Mouse (Mus musculus): ENCODE data around the gene Klhl26. TPM values are rescaled to one million over a fixed set of nuclear protein-coding genes. Genes with fewer than 3 reads are reported as not detected.

Klhl26 gene
- polyA plus RNA-seq, 1 experiment from 2014 or later, result 9.3 TPM

DNA sequence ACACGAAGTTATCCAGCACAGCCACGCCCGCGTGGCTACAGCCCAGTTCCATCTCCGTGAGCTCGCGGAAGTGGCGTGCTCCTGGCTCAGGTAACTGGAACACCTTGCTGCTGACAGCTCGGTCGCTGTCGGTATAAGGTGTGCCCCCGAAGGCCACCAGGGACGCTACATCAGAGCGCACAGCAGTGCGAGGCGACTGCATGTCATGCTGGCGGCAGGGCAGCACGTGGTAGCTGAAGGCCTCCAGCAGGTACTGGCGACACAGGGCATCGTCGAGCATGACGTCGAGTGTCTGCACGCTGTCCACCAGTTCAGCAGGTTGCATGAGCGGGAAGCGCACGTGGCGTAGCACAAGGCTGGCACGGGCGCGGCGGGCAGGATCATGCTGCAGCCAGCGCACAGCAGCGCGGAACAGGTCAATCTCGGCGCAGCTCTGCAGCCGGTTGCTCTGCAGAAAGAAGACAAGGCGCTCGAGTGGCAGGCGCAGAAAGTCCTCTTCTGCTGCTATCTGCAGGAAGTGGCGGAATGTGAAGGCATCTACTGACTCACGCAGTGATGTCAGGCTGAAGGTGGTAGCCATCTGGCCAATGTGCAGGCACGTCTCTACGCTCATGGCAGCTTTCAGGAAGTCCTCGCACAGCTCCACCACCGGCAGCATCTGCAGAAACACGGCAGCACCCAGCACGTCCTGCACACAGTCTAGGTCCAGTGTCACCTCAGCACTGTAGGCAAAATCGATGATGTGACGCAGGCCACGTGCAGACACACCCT lies 24.4 kb downstream of the Klhl26 start:
- Histone ChIP-seq H3K27me3 (replicated peaks; ENCODE audit: control insufficient read depth, insufficient read depth, low read length) (no peaks in the 10 kb centered on the region), H3K4me1 (replicated peaks; ENCODE audit: control insufficient read depth, insufficient read depth, low read length) (no peaks in the 10 kb centered on the region), H3K4me2 (replicated peaks; ENCODE audit: low read depth) (no peak overlapping the region), H3K4me3 (ENCODE audit: low read depth, low read length) (no peak overlapping the region), H3K9me3 (ENCODE audit: control insufficient read depth) (no peaks in the 10 kb centered on the region), H3K36me3 (ENCODE audit: control insufficient read depth, insufficient read depth) (peaks cover 24% of the 10 kb centered on the region), H3K27ac (ENCODE audit: low read depth, low read length) (no peak overlapping the region), H3K9ac (ENCODE audit: low read depth, low read length) (no peak overlapping the region)
- TF ChIP-seq CTCF (IDR thresholded peaks at IDR 0.05; ENCODE audit: low read depth), result peak; percentile 10; the same call in 1 of the 2 replicates
- WGBS, result 69% methylated on average over 52 of the region's 52 CpGs
- ATAC-seq, result peak; percentile 43; the same call in 1 of the 2 replicates

DNA sequence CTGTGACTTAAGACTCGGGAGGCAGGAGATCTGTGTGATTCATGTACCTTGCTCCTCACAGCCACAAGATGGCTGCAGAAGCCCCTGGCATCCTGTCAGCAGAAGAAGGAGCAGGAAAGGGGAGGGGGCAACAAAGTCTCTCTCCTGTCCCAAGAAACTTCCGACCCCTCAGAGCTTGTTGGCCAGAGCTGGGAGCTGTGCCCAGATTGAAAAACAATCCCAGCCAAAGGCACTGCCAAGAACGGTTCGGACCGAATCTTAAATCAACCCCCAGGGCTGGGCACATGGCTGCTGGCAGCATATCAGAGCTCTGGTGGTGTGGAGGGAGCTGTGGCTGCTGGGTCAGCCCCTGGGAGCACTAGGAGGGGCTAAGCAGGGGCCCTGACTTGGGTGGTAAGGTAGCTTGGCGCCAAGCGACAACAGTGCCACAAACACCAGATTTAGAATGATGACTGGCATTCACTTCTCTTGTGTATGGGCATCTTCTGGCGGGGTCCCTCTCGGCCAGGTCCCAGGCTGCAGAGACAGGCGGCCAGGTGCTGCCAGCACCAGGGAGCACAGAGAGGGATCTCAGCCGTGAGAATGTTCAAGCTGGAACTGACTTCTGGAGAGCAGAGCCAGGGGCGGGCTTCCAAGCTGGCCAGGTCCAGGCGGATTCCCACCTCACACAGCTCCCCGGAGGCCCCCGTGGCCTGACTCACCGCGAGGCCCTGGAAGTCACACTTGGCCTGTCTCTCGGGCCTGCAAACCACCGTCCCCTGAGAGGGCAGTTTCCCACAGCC lies 28.9 kb downstream of the Klhl26 start:
- no peak overlapping the region for H3K9ac ChIP-seq (ENCODE audit: low read depth, low read length)
- H3K9me3 ChIP-seq (ENCODE audit: control insufficient read depth), result no peaks in the 10 kb centered on the region
- no peaks in the 10 kb centered on the region for H3K27me3 ChIP-seq (replicated peaks; ENCODE audit: control insufficient read depth, insufficient read depth, low read length)
- H3K4me1 ChIP-seq (replicated peaks; ENCODE audit: control insufficient read depth, insufficient read depth, low read length), result no peaks in the 10 kb centered on the region
- H3K4me2 ChIP-seq (replicated peaks; ENCODE audit: low read depth), result no peak overlapping the region
- no peak overlapping the region for H3K4me3 ChIP-seq (ENCODE audit: low read depth, low read length)
- no peak overlapping the region; the same call in 1 of the 2 replicates for H3K27ac ChIP-seq (ENCODE audit: low read depth, low read length)
- no peak for ATAC-seq
- peak; percentile 38 for TF ChIP-seq CTCF (IDR thresholded peaks at IDR 0.05; ENCODE audit: low read depth)
- 67% methylated on average over 19 of the region's 19 CpGs for WGBS
- peaks cover 24% of the 10 kb centered on the region for H3K36me3 ChIP-seq (ENCODE audit: control insufficient read depth, insufficient read depth)

DNA sequence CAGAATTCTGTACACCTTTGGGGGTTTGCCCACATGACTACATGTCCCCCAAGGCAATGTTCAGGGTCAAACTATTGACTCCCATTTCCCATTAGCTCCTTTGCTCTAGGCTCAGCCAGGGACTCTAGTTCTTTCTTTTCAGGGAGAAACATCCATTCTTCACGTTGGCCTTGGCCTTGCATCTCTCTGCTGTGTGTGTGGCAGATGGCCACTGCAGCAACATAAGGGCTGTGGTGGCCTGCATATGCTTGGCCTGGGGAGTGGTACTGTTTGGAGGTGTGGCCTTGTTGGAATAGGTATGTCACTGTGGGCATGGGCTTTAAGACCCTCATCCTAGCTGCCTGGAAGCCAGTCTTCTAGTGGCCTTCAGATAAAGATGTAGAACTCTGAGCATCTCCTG lies 30.8 kb downstream of the Klhl26 start:
- no peak for TF ChIP-seq CTCF (IDR thresholded peaks at IDR 0.05; ENCODE audit: low read depth)
- Histone ChIP-seq H3K4me2 (replicated peaks; ENCODE audit: low read depth) (no peak overlapping the region), H3K4me3 (ENCODE audit: low read depth, low read length) (no peak overlapping the region), H3K27ac (ENCODE audit: low read depth, low read length) (no peak overlapping the region), H3K9ac (ENCODE audit: low read depth, low read length) (no peak overlapping the region), H3K36me3 (ENCODE audit: control insufficient read depth, insufficient read depth) (peaks cover 9% of the 10 kb centered on the region; the same call in 1 of the 2 replicates), H3K27me3 (replicated peaks; ENCODE audit: control insufficient read depth, insufficient read depth, low read length) (no peaks in the 10 kb centered on the region), H3K4me1 (replicated peaks; ENCODE audit: control insufficient read depth, insufficient read depth, low read length) (no peaks in the 10 kb centered on the region), H3K9me3 (ENCODE audit: control insufficient read depth) (no peaks in the 10 kb centered on the region)
- WGBS, result 61% methylated on average over 1 of the region's 1 CpGs
- ATAC-seq, result no peak

DNA sequence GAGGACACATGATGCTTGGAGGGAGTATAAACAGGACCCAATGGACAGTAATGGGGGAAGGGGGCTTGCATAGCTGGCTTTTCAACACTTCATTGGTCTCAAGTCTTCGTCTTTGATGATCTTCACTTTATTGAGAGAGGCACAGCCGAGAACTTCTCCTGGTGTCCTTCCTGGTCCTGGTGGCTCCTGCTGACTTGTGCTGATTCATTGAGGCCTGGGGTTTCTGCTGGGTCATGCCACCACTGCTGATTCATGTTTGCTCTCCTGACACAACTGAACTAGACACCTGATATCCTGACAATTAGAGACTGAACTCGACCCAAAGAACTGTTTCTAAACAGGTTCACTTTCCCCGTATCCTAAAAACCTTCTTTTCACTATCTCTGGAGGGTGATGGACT lies 33.4 kb downstream of the Klhl26 start:
- Histone ChIP-seq H3K9ac (ENCODE audit: low read depth, low read length) (no peak overlapping the region), H3K4me2 (replicated peaks; ENCODE audit: low read depth) (no peak overlapping the region), H3K4me3 (ENCODE audit: low read depth, low read length) (no peak overlapping the region), H3K36me3 (ENCODE audit: control insufficient read depth, insufficient read depth) (no peaks in the 10 kb centered on the region), H3K27me3 (replicated peaks; ENCODE audit: control insufficient read depth, insufficient read depth, low read length) (no peaks in the 10 kb centered on the region), H3K4me1 (replicated peaks; ENCODE audit: control insufficient read depth, insufficient read depth, low read length) (no peaks in the 10 kb centered on the region), H3K27ac (ENCODE audit: low read depth, low read length) (no peak overlapping the region), H3K9me3 (ENCODE audit: control insufficient read depth) (no peaks in the 10 kb centered on the region)
- no peak for TF ChIP-seq CTCF (IDR thresholded peaks at IDR 0.05; ENCODE audit: low read depth)
- 83% methylated on average over 4 of the region's 4 CpGs for WGBS
- no peak for ATAC-seq

DNA sequence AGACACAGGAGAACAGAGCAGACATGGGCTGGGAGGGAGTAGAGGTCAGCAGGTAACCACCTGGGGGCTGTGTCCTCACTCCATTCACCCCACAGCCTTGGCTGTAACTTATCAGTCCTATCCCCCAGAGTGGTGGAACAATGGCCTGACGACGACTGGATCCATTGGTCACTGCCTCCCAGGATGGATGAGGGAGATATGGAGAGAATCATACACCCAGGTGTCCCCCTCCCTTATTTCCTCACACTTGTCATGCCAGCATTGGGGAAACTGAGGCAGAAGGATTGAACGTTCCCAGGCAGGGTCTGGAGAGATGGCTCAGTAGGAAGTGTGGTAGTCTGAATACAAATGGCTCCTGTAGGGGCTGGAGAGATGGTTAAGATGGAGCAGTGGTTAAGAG lies 35.2 kb downstream of the Klhl26 start:
- Histone ChIP-seq H3K9ac (ENCODE audit: low read depth, low read length) (no peak overlapping the region), H3K4me2 (replicated peaks; ENCODE audit: low read depth) (no peak overlapping the region), H3K4me1 (replicated peaks; ENCODE audit: control insufficient read depth, insufficient read depth, low read length) (no peaks in the 10 kb centered on the region), H3K9me3 (ENCODE audit: control insufficient read depth) (no peaks in the 10 kb centered on the region), H3K27me3 (replicated peaks; ENCODE audit: control insufficient read depth, insufficient read depth, low read length) (no peaks in the 10 kb centered on the region), H3K27ac (ENCODE audit: low read depth, low read length) (no peak overlapping the region), H3K4me3 (ENCODE audit: low read depth, low read length) (no peak overlapping the region), H3K36me3 (ENCODE audit: control insufficient read depth, insufficient read depth) (no peaks in the 10 kb centered on the region; the same call in 1 of the 2 replicates)
- no peak for ATAC-seq
- 65% methylated on average over 3 of the region's 3 CpGs for WGBS
- TF ChIP-seq CTCF (IDR thresholded peaks at IDR 0.05; ENCODE audit: low read depth), result no peak

DNA sequence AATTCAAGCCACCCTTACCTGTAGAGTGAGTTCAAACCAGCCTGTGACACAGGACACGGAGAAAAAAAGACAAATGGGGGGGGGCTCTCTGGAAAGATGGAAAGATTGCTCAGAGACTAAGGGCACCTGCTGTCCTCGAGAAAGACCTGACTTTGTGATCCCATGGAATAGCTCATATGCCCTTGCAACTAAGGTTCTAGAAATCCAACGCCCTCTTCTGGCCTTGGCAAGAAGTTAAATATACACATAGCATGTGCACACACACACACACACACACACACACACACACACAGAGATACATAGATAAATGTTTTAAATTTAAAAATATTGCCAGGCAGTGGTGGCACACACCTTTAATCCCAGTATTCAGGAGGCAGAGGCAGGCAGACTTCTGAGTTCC lies 36.5 kb downstream of the Klhl26 start:
- Histone ChIP-seq H3K4me3 (ENCODE audit: low read depth, low read length) (no peak overlapping the region), H3K27ac (ENCODE audit: low read depth, low read length) (no peak overlapping the region), H3K4me2 (replicated peaks; ENCODE audit: low read depth) (peak overlapping the region; percentile 70), H3K9ac (ENCODE audit: low read depth, low read length) (no peak overlapping the region), H3K27me3 (replicated peaks; ENCODE audit: control insufficient read depth, insufficient read depth, low read length) (no peaks in the 10 kb centered on the region), H3K4me1 (replicated peaks; ENCODE audit: control insufficient read depth, insufficient read depth, low read length) (no peaks in the 10 kb centered on the region), H3K9me3 (ENCODE audit: control insufficient read depth) (no peaks in the 10 kb centered on the region), H3K36me3 (ENCODE audit: control insufficient read depth, insufficient read depth) (no peaks in the 10 kb centered on the region; the same call in 1 of the 2 replicates)
- peak; percentile 33; the same call in 1 of the 2 replicates for TF ChIP-seq CTCF (IDR thresholded peaks at IDR 0.05; ENCODE audit: low read depth)
- 43% methylated on average over 3 of the region's 3 CpGs for WGBS
- no peak for ATAC-seq
